Mouse (Mus musculus): ENCODE data around the gene Clcn5. TPM values are rescaled to one million over a fixed set of nuclear protein-coding genes. Genes with fewer than 3 reads are reported as not detected.

Gene Clcn5
- total and polyA plus RNA-seq, 3 experiments: 0.68 to 3.7 (median 2.9) TPM

DNA sequence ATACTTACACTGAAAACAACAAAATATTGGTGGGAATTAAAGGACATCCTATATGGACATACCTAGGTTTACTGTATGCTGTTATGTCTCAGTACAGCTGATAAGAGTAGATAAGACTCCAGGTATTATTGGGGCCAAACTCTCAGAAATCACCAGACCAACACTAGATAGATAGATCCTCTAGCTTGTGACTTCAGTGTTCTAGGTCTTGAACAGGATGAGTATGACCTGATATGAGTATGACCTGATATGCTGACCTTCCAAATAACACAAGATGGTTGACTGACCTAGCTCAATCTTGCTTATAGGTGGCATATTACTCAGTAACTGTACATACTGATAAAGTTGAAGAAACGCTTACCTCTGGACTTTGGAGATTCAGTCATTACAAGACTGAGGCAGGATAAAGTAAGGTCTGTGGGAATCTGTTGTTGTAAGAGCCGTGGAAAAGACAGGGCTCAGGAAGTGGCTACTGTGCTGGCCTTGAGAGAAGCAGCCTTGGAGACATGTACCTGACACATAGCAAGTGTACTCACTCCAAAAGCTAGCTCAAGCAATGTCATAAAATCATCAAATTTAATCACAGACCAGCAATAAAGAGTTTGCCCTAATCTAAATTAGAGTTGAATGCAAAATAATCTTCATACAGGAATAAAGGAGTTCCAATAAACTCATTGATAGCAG, 32.0 kb downstream of the Clcn5 start:
- intact Hi-C loops (cut with DNase I): no loop called here
- Histone ChIP-seq H3K79me2 (replicated peaks; ENCODE audit: control insufficient read depth, insufficient read depth, low read length) (no peaks in the 10 kb centered on the region), H3K4me1 (ENCODE audit: control insufficient read depth, insufficient read depth, low read length) (no peaks in the 10 kb centered on the region), H3K36me3 (ENCODE audit: control insufficient read depth, insufficient read depth, low read length) (no peaks in the 10 kb centered on the region), H3K27ac (no peak overlapping the region), H3K4me3 (no peak overlapping the region), H3K9ac (ENCODE audit: low read depth, low read length) (no peak overlapping the region), H3K27me3 (ENCODE audit: control insufficient read depth, insufficient read depth, low read length) (no peaks in the 10 kb centered on the region)
- WGBS: 77% methylated on average over 2 of the region's 2 CpGs
- no peak for DNase-seq
- TF ChIP-seq CTCF (IDR thresholded peaks at IDR 0.05) (no peak), EP300 (IDR thresholded peaks at IDR 0.05; ENCODE audit: insufficient read depth, low read depth, low read length) (no peak), POLR2A (IDR thresholded peaks at IDR 0.05; ENCODE audit: insufficient read depth, low read depth, low read length) (no peak)

DNA sequence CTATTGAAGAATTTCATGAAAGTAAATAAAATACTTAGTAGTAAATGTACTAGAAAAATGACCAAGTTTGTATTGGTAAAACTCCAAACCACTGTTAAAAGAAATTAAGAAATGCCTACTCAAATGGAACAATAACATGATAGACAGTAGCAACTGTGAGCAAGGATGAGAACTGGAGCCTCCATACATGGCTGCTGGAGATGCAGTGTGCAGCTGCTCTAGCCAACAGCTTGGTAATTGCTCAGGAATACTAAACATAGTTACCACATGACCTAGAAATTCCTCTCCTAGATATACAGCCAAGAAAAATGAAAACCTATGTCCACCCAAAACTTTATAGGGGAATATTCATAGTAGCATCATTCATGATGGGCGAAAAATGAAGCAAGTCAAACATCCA, 36.5 kb downstream of the Clcn5 start:
- H3K4me1 ChIP-seq (ENCODE audit: control insufficient read depth, insufficient read depth, low read length): no peaks in the 10 kb centered on the region
- intact Hi-C loops (cut with DNase I): no loop called here
- no peak overlapping the region for H3K4me3 ChIP-seq
- WGBS: 68% methylated on average over 1 of the region's 1 CpGs
- H3K9ac ChIP-seq (ENCODE audit: low read depth, low read length): no peak overlapping the region
- DNase-seq: no peak
- no peak overlapping the region for H3K27ac ChIP-seq
- H3K36me3 ChIP-seq (ENCODE audit: control insufficient read depth, insufficient read depth, low read length): no peaks in the 10 kb centered on the region
- TF ChIP-seq POLR2A (IDR thresholded peaks at IDR 0.05; ENCODE audit: insufficient read depth, low read depth, low read length): no peak
- TF ChIP-seq CTCF (IDR thresholded peaks at IDR 0.05): no peak
- TF ChIP-seq EP300 (IDR thresholded peaks at IDR 0.05; ENCODE audit: insufficient read depth, low read depth, low read length): no peak
- H3K27me3 ChIP-seq (ENCODE audit: control insufficient read depth, insufficient read depth, low read length): no peaks in the 10 kb centered on the region
- H3K79me2 ChIP-seq (replicated peaks; ENCODE audit: control insufficient read depth, insufficient read depth, low read length): no peaks in the 10 kb centered on the region

DNA sequence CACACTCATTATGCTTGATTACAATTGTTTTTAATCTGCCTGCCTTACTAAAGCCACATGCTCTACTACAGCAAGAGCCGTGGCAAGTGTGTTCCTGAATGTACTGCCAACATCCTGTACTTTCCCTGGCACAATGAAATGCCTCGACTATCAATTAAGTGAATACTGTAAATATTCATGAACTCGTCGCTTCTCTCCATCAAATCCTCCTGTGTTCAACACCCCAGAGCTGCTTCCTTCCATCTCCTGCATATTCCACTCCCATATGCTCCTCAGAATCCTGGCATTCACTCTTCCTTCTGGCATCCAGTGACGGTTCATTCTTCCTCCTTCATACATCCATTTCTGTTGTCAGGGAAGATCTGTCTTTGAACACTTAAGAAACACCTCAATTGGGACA, 39.4 kb downstream of the Clcn5 start:
- Histone ChIP-seq H3K27me3 (ENCODE audit: control insufficient read depth, insufficient read depth, low read length) (no peaks in the 10 kb centered on the region), H3K79me2 (replicated peaks; ENCODE audit: control insufficient read depth, insufficient read depth, low read length) (no peaks in the 10 kb centered on the region), H3K27ac (no peak overlapping the region), H3K36me3 (ENCODE audit: control insufficient read depth, insufficient read depth, low read length) (no peaks in the 10 kb centered on the region), H3K9ac (ENCODE audit: low read depth, low read length) (no peak overlapping the region), H3K4me3 (no peak overlapping the region), H3K4me1 (ENCODE audit: control insufficient read depth, insufficient read depth, low read length) (no peaks in the 10 kb centered on the region)
- DNase-seq: no peak
- TF ChIP-seq EP300 (IDR thresholded peaks at IDR 0.05; ENCODE audit: insufficient read depth, low read depth, low read length) (no peak), POLR2A (IDR thresholded peaks at IDR 0.05; ENCODE audit: insufficient read depth, low read depth, low read length) (no peak), CTCF (IDR thresholded peaks at IDR 0.05) (no peak)
- WGBS: 71% methylated on average over 5 of the region's 5 CpGs
- intact Hi-C loops (cut with DNase I): no loop called here

GRCm38 (mm10) chrX:7276564-7276963, 42.6 kb downstream of the Clcn5 start:
- H3K4me1 ChIP-seq (ENCODE audit: control insufficient read depth, insufficient read depth, low read length): no peaks in the 10 kb centered on the region
- no peak overlapping the region for H3K9ac ChIP-seq (ENCODE audit: low read depth, low read length)
- no peaks in the 10 kb centered on the region for H3K27me3 ChIP-seq (ENCODE audit: control insufficient read depth, insufficient read depth, low read length)
- intact Hi-C loops (cut with DNase I): no loop called here
- no peak overlapping the region for H3K27ac ChIP-seq
- DNase-seq: no peak
- no peak overlapping the region for H3K4me3 ChIP-seq
- no peaks in the 10 kb centered on the region for H3K36me3 ChIP-seq (ENCODE audit: control insufficient read depth, insufficient read depth, low read length)
- 79% methylated on average over 6 of the region's 6 CpGs for WGBS
- TF ChIP-seq EP300 (IDR thresholded peaks at IDR 0.05; ENCODE audit: insufficient read depth, low read depth, low read length) (no peak), POLR2A (IDR thresholded peaks at IDR 0.05; ENCODE audit: insufficient read depth, low read depth, low read length) (no peak), CTCF (IDR thresholded peaks at IDR 0.05) (no peak)
- H3K79me2 ChIP-seq (replicated peaks; ENCODE audit: control insufficient read depth, insufficient read depth, low read length): no peaks in the 10 kb centered on the region

- no peak overlapping the region for H3K9ac ChIP-seq (ENCODE audit: low read depth, low read length)
- WGBS: 96% methylated on average over 5 of the region's 5 CpGs
- H3K27me3 ChIP-seq (ENCODE audit: control insufficient read depth, insufficient read depth, low read length): no peaks in the 10 kb centered on the region
- H3K27ac ChIP-seq: no peak overlapping the region
- no peak overlapping the region for H3K4me3 ChIP-seq
- H3K79me2 ChIP-seq (replicated peaks; ENCODE audit: control insufficient read depth, insufficient read depth, low read length): no peaks in the 10 kb centered on the region
- H3K4me1 ChIP-seq (ENCODE audit: control insufficient read depth, insufficient read depth, low read length): no peaks in the 10 kb centered on the region
- no peak for TF ChIP-seq POLR2A (IDR thresholded peaks at IDR 0.05; ENCODE audit: insufficient read depth, low read depth, low read length)
- no peak for TF ChIP-seq CTCF (IDR thresholded peaks at IDR 0.05)
- H3K36me3 ChIP-seq (ENCODE audit: control insufficient read depth, insufficient read depth, low read length): no peaks in the 10 kb centered on the region
- intact Hi-C loops (cut with DNase I): no loop called here
- no peak for DNase-seq
These were observed 58.0 kb downstream of the Clcn5 start for GRCm38 (mm10) chrX:7261149-7261548.

- Histone ChIP-seq H3K79me2 (replicated peaks; ENCODE audit: control insufficient read depth, insufficient read depth, low read length) (no peaks in the 10 kb centered on the region), H3K36me3 (ENCODE audit: control insufficient read depth, insufficient read depth, low read length) (no peaks in the 10 kb centered on the region), H3K9ac (ENCODE audit: low read depth, low read length) (no peak overlapping the region), H3K27me3 (ENCODE audit: control insufficient read depth, insufficient read depth, low read length) (no peaks in the 10 kb centered on the region), H3K27ac (no peak overlapping the region), H3K4me3 (no peak overlapping the region), H3K4me1 (ENCODE audit: control insufficient read depth, insufficient read depth, low read length) (no peaks in the 10 kb centered on the region; the same call in 1 of the 2 replicates)
- intact Hi-C loops (cut with DNase I): no loop called here
- DNase-seq: no peak
- WGBS: 66% methylated on average over 5 of the region's 5 CpGs
- TF ChIP-seq CTCF (IDR thresholded peaks at IDR 0.05) (no peak), EP300 (IDR thresholded peaks at IDR 0.05; ENCODE audit: insufficient read depth, low read depth, low read length) (no peak), POLR2A (IDR thresholded peaks at IDR 0.05; ENCODE audit: insufficient read depth, low read depth, low read length) (no peak)
These were observed 58.6 kb downstream of the Clcn5 start for GRCm38 (mm10) chrX:7260400-7261113.
